Mouse (Mus musculus) common myeloid progenitor, adult 5-6 weeks (primary cell): ENCODE measurements around the gene Polr2m. TPM values are rescaled to one million over a fixed set of nuclear protein-coding genes. Genes with fewer than 3 reads are reported as not detected.

Source experiments
- ATAC-seq: replicated peaks from 2 replicates; pipeline ENCODE4 v1.8.0; 2016; ENCODE audit warnings: low read depth, mild to moderate bottlenecking, moderate TSS enrichment, inconsistent platforms; ENCODE audit not compliant: poor library complexity, severe bottlenecking
- total RNA-seq: library from RNA; stranded (forward); fragments of 200-1000, 187-1606 nt; gene quantifications from 2 replicates; pipeline ENCODE4 v1.2.3, GENCODE M21; 2017

Polr2m gene
- total RNA-seq, 1 experiment from 2014 or later = 208 TPM

- no peak for ATAC-seq
Measured at GRCm38 (mm10) chr9:71478596-71478995, 7.1 kb downstream of the Polr2m start.

- ATAC-seq = no peak
Measured at GRCm38 (mm10) chr9:71476601-71477000, 9.1 kb downstream of the Polr2m start.

DNA sequence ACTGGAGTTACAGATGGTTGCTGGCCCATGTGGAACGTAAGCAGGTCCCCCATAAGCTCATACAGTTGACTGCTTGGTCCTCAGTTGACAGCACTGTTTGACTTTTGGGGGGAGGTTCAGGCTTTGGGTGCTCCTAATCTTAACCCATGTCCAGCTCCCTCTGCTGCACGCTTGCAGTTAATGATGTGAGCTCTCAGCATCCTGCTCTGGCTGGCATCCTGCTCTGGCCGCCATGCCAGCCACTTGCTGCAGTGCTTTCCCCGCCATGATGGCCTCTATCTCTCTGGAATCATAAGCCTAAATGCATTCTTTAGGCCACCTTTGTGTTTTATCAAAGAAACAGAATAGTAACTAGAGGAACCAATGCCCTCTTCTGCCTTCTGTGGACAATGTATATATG lies 10.2 kb downstream of the Polr2m start:
- no peak for ATAC-seq

- ATAC-seq = no peak
Measured at GRCm38 (mm10) chr9:71467434-71467833, 18.3 kb downstream of the Polr2m start.

- ATAC-seq = 0 out of 2 replicates have a peak, but pooled peaks have one; percentile 50
Measured at GRCm38 (mm10) chr9:71466111-71466510, 19.6 kb downstream of the Polr2m start.

- ATAC-seq = no peak
Measured at GRCm38 (mm10) chr9:71463072-71463667, 22.6 kb downstream of the Polr2m start.

- no peak for ATAC-seq
Measured at GRCm38 (mm10) chr9:71456738-71457137, 29.0 kb downstream of the Polr2m start.

- no peak for ATAC-seq
Measured at GRCm38 (mm10) chr9:71453917-71454316, 31.8 kb downstream of the Polr2m start.

GRCm38 (mm10) chr9:71453352-71453751 lies 32.4 kb downstream of the Polr2m start:
- no peak for ATAC-seq

- ATAC-seq = no peak
Measured at GRCm38 (mm10) chr9:71450626-71451025, 35.1 kb downstream of the Polr2m start.

GRCm38 (mm10) chr9:71447573-71447972 lies 38.2 kb downstream of the Polr2m start:
- no peak for ATAC-seq

GRCm38 (mm10) chr9:71445308-71445707 lies 40.4 kb downstream of the Polr2m start:
- ATAC-seq = no peak

GRCm38 (mm10) chr9:71438146-71438545 lies 47.6 kb downstream of the Polr2m start:
- ATAC-seq = no peak

Other genes with a start within 250 kb of the Polr2m start
- gene Myzap, start 106.4 kb upstream of the Polr2m start, total RNA-seq = 0.27 TPM in 1 of 2 replicates, not detected in the other